13 mouse cellular contexts compared by ENCODE assay signal in genomic region chr16:4551885-4552284, GRCm38 (mm10). TPM values are rescaled to one million over a fixed set of nuclear protein-coding genes. Genes with fewer than 3 reads are reported as not detected.
A peak's percentile ranks its signal among the peaks of the same experiment; 100 is the strongest.
DNase-seq lines count a peak whose midpoint lies in the region; ATAC-seq and TF ChIP-seq lines count a peak whose summit lies in the region.
"Had no signal": no experiment of that assay in that cellular context is flagged by ENCODE, and none has a peak within 500 bp of the region (broad histone marks: within the 10 kb centered on the region; RNA-seq: fewer than 3 reads in every experiment).

No protein-coding gene starts in this region.

- H3K9me3 ChIP-seq in heart, embryonic 10.5 days, result no peaks in the 10 kb centered on the region
- H3K9me3 ChIP-seq in CH12.LX (replicated peaks; ENCODE audit: low read length), result peaks cover 4% of the 10 kb centered on the region
- H3K9me3 ChIP-seq in embryonic facial prominence, embryonic 13.5 days, result no peaks in the 10 kb centered on the region
- H3K9me3 ChIP-seq in liver, embryonic 13.5 days (replicated peaks), result no peaks in the 10 kb centered on the region
- H3K9me3 ChIP-seq: midbrain, embryonic 12.5 days had no signal

- H3K79me2 ChIP-seq in CH12.LX (replicated peaks; ENCODE audit: control insufficient read depth, extremely low read depth, insufficient read depth, poor library complexity, severe bottlenecking), result peaks cover 16% of the 10 kb centered on the region

- in situ Hi-C loops in CH12.LX (cut with MboI; ENCODE audit: low pct_ligation_motif_present, low pct_unique_long_range_greater_than_20kb, low sequenced_read_pairs), result no loop called here

- no peak overlapping the region for H3K4me2 ChIP-seq in CH12.LX (ENCODE audit: insufficient read depth, low read depth, poor library complexity, severe bottlenecking)
- H3K4me2 ChIP-seq in embryonic facial prominence, embryonic 13.5 days, result 0 out of 2 replicates have a peak overlapping the region, but pooled peaks have one; percentile 47
- peak overlapping the region; percentile 79 for H3K4me2 ChIP-seq in liver, embryonic 13.5 days
- H3K4me2 ChIP-seq: midbrain, embryonic 12.5 days had no signal

- 0 out of 2 replicates have a peak overlapping the region, but pooled peaks have one; percentile 11 for H3K9ac ChIP-seq in CH12.LX (ENCODE audit: insufficient read depth, low read depth)
- H3K9ac ChIP-seq in embryonic facial prominence, embryonic 13.5 days, result peak overlapping the region; percentile 59; the same call in 1 of the 2 replicates
- H3K9ac ChIP-seq in liver, embryonic 13.5 days, result peak overlapping the region; percentile 73

- 86% methylated on average over 12 of the region's 12 CpGs for whole genome bisulfite sequencing in heart, embryonic 10.5 days
- 86% methylated on average over 12 of the region's 12 CpGs for WGBS in embryonic facial prominence, embryonic 13.5 days
- WGBS in liver, embryonic 13.5 days (ENCODE audit: insufficient replicate concordance), result 89% methylated on average over 12 of the region's 12 CpGs

- dilution Hi-C loops in CH12.LX (cut with MboI; ENCODE audit: extremely low pct_ligation_motif_present, extremely low pct_unique_long_range_greater_than_20kb, low sequenced_read_pairs), result no loop called here

- no peak for DNase-seq in heart, embryonic 10.5 days (ENCODE audit: low spot score)
- DNase-seq in heart, adult 18-20 months, result no peak
- no peak for DNase-seq in CH12.LX (ENCODE audit: extremely low read depth)
- no peak for DNase-seq in liver, embryonic 13.5 days
- no peak for DNase-seq in adrenal gland, postnatal 25 days
- no peak for DNase-seq in thymus, adult 18-20 months
- DNase-seq in right cerebral cortex, postnatal 14 days, result no peak
- DNase-seq: B cell, adult 2 months; cerebellum, adult 2 months; kidney, adult 11 months had no signal

- TF ChIP-seq POLR2A in CH12.LX (IDR thresholded peaks at IDR 0.05; ENCODE audit: low read depth, low read length), result no peak

- no peak for TF ChIP-seq CTCF in CH12.LX (conservative IDR thresholded peaks at IDR 0.05 in 1 of 2, IDR thresholded peaks at IDR 0.05 in 1 of 2; ENCODE audit: low read depth in 2 of 2, low read length in 2 of 2)

- no peak for TF ChIP-seq EP300 in CH12.LX (IDR thresholded peaks at IDR 0.05; ENCODE audit: low read length)

- no peak overlapping the region for H3K4me3 ChIP-seq in heart, embryonic 10.5 days
- H3K4me3 ChIP-seq in CH12.LX (replicated peaks in 1 of 3; ENCODE audit: low read depth in 2 of 3, low read length in 2 of 3, poor library complexity in 1 of 3), result no peak overlapping the region
- H3K4me3 ChIP-seq in embryonic facial prominence, embryonic 13.5 days, result no peak overlapping the region
- H3K4me3 ChIP-seq in liver, embryonic 13.5 days (replicated peaks), result peak overlapping the region; percentile 45; the same call in 1 of the 2 replicates
- H3K4me3 ChIP-seq: midbrain, embryonic 12.5 days had no signal

- TF ChIP-seq RAD21 in CH12.LX (IDR thresholded peaks at IDR 0.05; ENCODE audit: low read depth, low read length), result no peak

- peak overlapping the region; percentile 79 for H3K27ac ChIP-seq in heart, embryonic 10.5 days
- no peak overlapping the region for H3K27ac ChIP-seq in CH12.LX (ENCODE audit: insufficient read depth, low read depth)
- H3K27ac ChIP-seq in embryonic facial prominence, embryonic 13.5 days, result peak overlapping the region; percentile 96
- peak overlapping the region; percentile 92 for H3K27ac ChIP-seq in liver, embryonic 13.5 days
- H3K27ac ChIP-seq: midbrain, embryonic 12.5 days had no signal

- peaks cover 40% of the 10 kb centered on the region for H3K36me3 ChIP-seq in heart, embryonic 10.5 days
- H3K36me3 ChIP-seq in CH12.LX (replicated peaks in 1 of 2; ENCODE audit: control insufficient read depth in 1 of 2, insufficient read depth in 1 of 2, low read length in 1 of 2), result peaks cover 28 to 70% of the 10 kb centered on the region in 2 experiments
- H3K36me3 ChIP-seq in embryonic facial prominence, embryonic 13.5 days, result peaks cover 49% of the 10 kb centered on the region
- peaks cover 51% of the 10 kb centered on the region for H3K36me3 ChIP-seq in liver, embryonic 13.5 days

- peaks cover 50% of the 10 kb centered on the region for H3K4me1 ChIP-seq in heart, embryonic 10.5 days
- H3K4me1 ChIP-seq in CH12.LX (ENCODE audit: control insufficient read depth in 1 of 2, insufficient read depth in 2 of 2), result peaks cover 25 to 79% of the 10 kb centered on the region in 2 experiments
- H3K4me1 ChIP-seq in embryonic facial prominence, embryonic 13.5 days, result peaks cover 45% of the 10 kb centered on the region
- peaks cover 64% of the 10 kb centered on the region for H3K4me1 ChIP-seq in liver, embryonic 13.5 days (replicated peaks)

- no peak for ATAC-seq in embryonic facial prominence, embryonic 13.5 days (ENCODE audit: insufficient number of reproducible peaks, insufficient read depth, low FRiP score, low TSS enrichment, low read depth)
- ATAC-seq in liver, embryonic 13.5 days (ENCODE audit: low read depth), result no peak
- ATAC-seq: activated CD4-positive, CD25-positive, alpha-beta regulatory T cell, adult 4 months had no signal

- no peaks in the 10 kb centered on the region for H3K27me3 ChIP-seq in heart, embryonic 10.5 days (ENCODE audit: insufficient read depth, poor library complexity, severe bottlenecking)
- no peaks in the 10 kb centered on the region for H3K27me3 ChIP-seq in CH12.LX (replicated peaks)
- H3K27me3 ChIP-seq in embryonic facial prominence, embryonic 13.5 days, result no peaks in the 10 kb centered on the region
- no peaks in the 10 kb centered on the region for H3K27me3 ChIP-seq in liver, embryonic 13.5 days
- H3K27me3 ChIP-seq: midbrain, embryonic 12.5 days had no signal

TF ChIP-seq in CH12.LX, 34 proteins besides CTCF, POLR2A, EP300 and RAD21:
- no peak for TF ChIP-seq BHLHE40 (IDR thresholded peaks at IDR 0.05; ENCODE audit: low read depth, low read length)
- TF ChIP-seq ZKSCAN1 (IDR thresholded peaks at IDR 0.05; ENCODE audit: borderline replicate concordance, low read depth, low read length), result no peak
- TF ChIP-seq MAZ (IDR thresholded peaks at IDR 0.05; ENCODE audit: low read depth, low read length), result no peak
- TF ChIP-seq UBTF (IDR thresholded peaks at IDR 0.05; ENCODE audit: low read depth, low read length), result no peak
- TF ChIP-seq USF2 (conservative IDR thresholded peaks at IDR 0.05; ENCODE audit: low read depth, low read length), result no peak
- no peak for TF ChIP-seq CHD2 (IDR thresholded peaks at IDR 0.05; ENCODE audit: low read length)

RNA-seq across cellular contexts. Expression of gene Tfap4, which starts 7.8 kb away (rescaled TPM):
- 9.5 and 17.5 TPM in 2 replicates for polyA plus RNA-seq in heart, embryonic 10.5 days (2016; fragmentation: Nextera tagmentation; extraction: Ambion mirVana)
- total RNA-seq in heart, adult 18-20 months (2021), result 1 to 10 TPM; 2.1 to 2.6 TPM
- total RNA-seq in CH12.LX (2012; rRNA removed) (23.5 and 27.5 TPM in 2 replicates), CH12.LX (2014; rRNA removed) (24.0 and 25.0 TPM in 2 replicates)
- 43.3 and 46.6 TPM in 2 replicates for polyA plus RNA-seq in CH12.LX (2012; ENCODE audit: insufficient read length, low read depth)
- polyA plus RNA-seq in embryonic facial prominence, embryonic 13.5 days (2015; fragmentation: Nextera tagmentation; extraction: Ambion mirVana), result 27.0 and 33.2 TPM in 2 replicates
- 8.4 and 10.7 TPM in 2 replicates for polyA plus RNA-seq in liver, embryonic 13.5 days (2015; fragmentation: Nextera tagmentation; extraction: Ambion mirVana)
- 8.3 and 10.4 TPM in 2 replicates for total RNA-seq in adrenal gland, postnatal 25 days (2021)

RNA-seq across cellular contexts. Expression of gene Srl, which starts 10.3 kb away (rescaled TPM):
- polyA plus RNA-seq in heart, embryonic 10.5 days (2016; fragmentation: Nextera tagmentation; extraction: Ambion mirVana), result 87.3 and 201 TPM in 2 replicates
- 100 to 1,000 TPM; 782 to 831 TPM for total RNA-seq in heart, adult 18-20 months (2021)
- total RNA-seq in CH12.LX (2012; rRNA removed) (44.6 and 60.3 TPM in 2 replicates), CH12.LX (2014; rRNA removed) (62.7 and 88.8 TPM in 2 replicates)
- polyA plus RNA-seq in CH12.LX (2012; ENCODE audit: insufficient read length, low read depth), result 71.3 and 77.9 TPM in 2 replicates
- polyA plus RNA-seq in embryonic facial prominence, embryonic 13.5 days (2015; fragmentation: Nextera tagmentation; extraction: Ambion mirVana), result 19.4 and 21.1 TPM in 2 replicates
- polyA plus RNA-seq in liver, embryonic 13.5 days (2015; fragmentation: Nextera tagmentation; extraction: Ambion mirVana), result 3.1 and 3.2 TPM in 2 replicates
- 8.0 and 11.9 TPM in 2 replicates for total RNA-seq in adrenal gland, postnatal 25 days (2021)

RNA-seq across cellular contexts. Expression of gene Glis2, which starts 42.6 kb away (rescaled TPM):
- 13.9 and 20.7 TPM in 2 replicates for polyA plus RNA-seq in heart, embryonic 10.5 days (2016; fragmentation: Nextera tagmentation; extraction: Ambion mirVana)
- total RNA-seq in heart, adult 18-20 months (2021), result 1 to 10 TPM; 6.2 to 8.5 TPM
- total RNA-seq in CH12.LX (2012; rRNA removed) (2.1 and 2.5 TPM in 2 replicates), CH12.LX (2014; rRNA removed) (0.39 and 0.59 TPM in 2 replicates)
- 3.2 and 3.3 TPM in 2 replicates for polyA plus RNA-seq in CH12.LX (2012; ENCODE audit: insufficient read length, low read depth)
- polyA plus RNA-seq in embryonic facial prominence, embryonic 13.5 days (2015; fragmentation: Nextera tagmentation; extraction: Ambion mirVana), result 25.3 and 31.2 TPM in 2 replicates
- 2.4 and 2.8 TPM in 2 replicates for polyA plus RNA-seq in liver, embryonic 13.5 days (2015; fragmentation: Nextera tagmentation; extraction: Ambion mirVana)
- total RNA-seq in adrenal gland, postnatal 25 days (2021), result 17.1 and 23.0 TPM in 2 replicates

Comparison
In these comparisons a context has a peak if more than half of its experiments do, and no peak if none do; other contexts are left out.
1. H3K9ac ChIP-seq: peak in every context shown above with its lines; median percentile 73 in liver, embryonic 13.5 days; 59 in embryonic facial prominence, embryonic 13.5 days; 11 in CH12.LX.